Mouse (Mus musculus) G1E (cell line): ENCODE results near the gene Prokr1.
A peak's percentile ranks its signal among the peaks of the same experiment; 100 is the strongest.

ENCODE experiments used
- CTCF ChIP-seq: IDR thresholded peaks from 2 replicates; pipeline ENCODE4 v1.5.1; 2012; ENCODE audit warnings: low read depth, low read length, inconsistent platforms, mixed read lengths
- GATA1 ChIP-seq: IDR thresholded peaks from 2 replicates; pipeline ENCODE4 v1.6.1; 2012; ENCODE audit warnings: borderline replicate concordance, low read length, inconsistent platforms, mixed read lengths
- TAL1 ChIP-seq: conservative IDR thresholded peaks from 2 replicates; pipeline ENCODE4 v1.6.1; 2012; ENCODE audit warnings: low read depth, low read length, inconsistent platforms, mixed read lengths

- TF ChIP-seq CTCF (no peak), GATA1 (no peak), TAL1 (peak; percentile 92)
Observed at GRCm38 (mm10) chr6:87542027-87542426, 48.5 kb downstream of the Prokr1 start.
